In genomic region chr6:120010535-120010934, GRCm38 (mm10) we compare ENCODE assay signal across 15 mouse cellular contexts.
"Had no signal": no experiment of that assay in that cellular context is flagged by ENCODE, and none has a peak within 500 bp of the region (broad histone marks: within the 10 kb centered on the region; RNA-seq: fewer than 3 reads in every experiment).

No protein-coding gene starts in this region.

- DNase-seq: kidney, adult 8-10 months; kidney, postnatal 25 days; lung, postnatal 14 days; right cerebral cortex, postnatal 4 days; spleen, adult 18-20 months; thymus, adult 18-20 months; thymus, postnatal 14 days had no signal

- H3K9ac ChIP-seq: limb, embryonic 12.5 days; lung, embryonic 15.5 days; midbrain, embryonic 15.5 days; neural tube, embryonic 12.5 days had no signal

- H3K27me3 ChIP-seq: limb, embryonic 12.5 days; lung, embryonic 15.5 days; megakaryocyte, embryonic 14.5 days; midbrain, embryonic 15.5 days; neural tube, embryonic 12.5 days had no signal

- H3K36me3 ChIP-seq: limb, embryonic 12.5 days; lung, embryonic 15.5 days; midbrain, embryonic 15.5 days; neural tube, embryonic 12.5 days had no signal

- ATAC-seq: intestine, postnatal 0 days; midbrain, embryonic 15.5 days had no signal

- H3K4me3 ChIP-seq: limb, embryonic 12.5 days; lung, embryonic 15.5 days; megakaryocyte, embryonic 14.5 days; midbrain, embryonic 15.5 days; neural tube, embryonic 12.5 days had no signal

- H3K9me3 ChIP-seq: limb, embryonic 12.5 days; lung, embryonic 15.5 days; megakaryocyte, embryonic 14.5 days; midbrain, embryonic 15.5 days; neural tube, embryonic 12.5 days had no signal

- H3K27ac ChIP-seq: limb, embryonic 12.5 days; lung, embryonic 15.5 days; macrophage; midbrain, embryonic 15.5 days; neural tube, embryonic 12.5 days had no signal

- H3K4me2 ChIP-seq: limb, embryonic 12.5 days; lung, embryonic 15.5 days; midbrain, embryonic 11.5 days; midbrain, embryonic 15.5 days; neural tube, embryonic 12.5 days had no signal

- H3K4me1 ChIP-seq: midbrain, embryonic 15.5 days; neural tube, embryonic 12.5 days had no signal
